Mouse (Mus musculus) layer of hippocampus, adult 2 months (tissue): ENCODE results near the gene Dscaml1. TPM values are rescaled to one million over a fixed set of nuclear protein-coding genes. Genes with fewer than 3 reads are reported as not detected.

Experiments used
- DNase-seq, 2 experiments: peaks; one replicate each; pipeline ENCODE4 v3.0.0; 2022; ENCODE audit warnings: low spot score in 2 of 2
- H3K27ac ChIP-seq: fragments of 200-600 bp; 2 replicates; pipeline ENCODE4 v1.8.1; 2022
- H3K4me3 ChIP-seq: fragments of 200-600 bp; 2 replicates; pipeline ENCODE4 v1.8.1; 2022; ENCODE audit warnings: mild to moderate bottlenecking
- CTCF ChIP-seq: fragments of 200-600 bp; conservative IDR thresholded peaks from 2 replicates; pipeline ENCODE4 v1.8.1; 2022; ENCODE audit warnings: antibody characterized with exemption, mild to moderate bottlenecking, moderate library complexity
- total RNA-seq, 2 experiments: library from RNA; stranded (reverse); gene quantifications; 2 replicates each; pipeline ENCODE4 v1.2.3; 2021

Gene Dscaml1
- total RNA-seq, 2 experiments from 2014 or later, result 95.8 to 102 TPM

DNA sequence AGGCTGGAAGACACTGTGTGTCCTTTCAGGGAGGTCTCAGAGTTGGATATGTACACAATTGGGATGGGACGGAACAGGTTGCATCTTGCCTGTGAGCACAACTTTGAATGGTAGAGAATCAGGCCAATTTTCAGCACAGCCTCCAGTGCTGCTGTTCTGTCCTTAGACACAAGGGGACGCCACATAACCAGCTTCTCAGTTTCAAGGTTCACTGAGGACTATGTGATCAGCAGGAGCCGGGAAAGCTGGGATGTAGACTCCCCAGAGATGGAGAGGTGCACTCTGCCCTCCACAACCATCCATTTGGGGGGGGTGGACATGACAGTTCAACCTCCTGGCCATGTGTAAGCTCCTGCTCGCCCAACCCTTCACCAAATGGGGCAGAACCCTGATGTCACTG lies 10.5 kb upstream of the Dscaml1 start:
- Histone ChIP-seq H3K4me3 (no peak overlapping the region), H3K27ac (no peak overlapping the region)
- peak; percentile 98 for TF ChIP-seq CTCF
- peak; percentile 79 to 86 for DNase-seq

DNA sequence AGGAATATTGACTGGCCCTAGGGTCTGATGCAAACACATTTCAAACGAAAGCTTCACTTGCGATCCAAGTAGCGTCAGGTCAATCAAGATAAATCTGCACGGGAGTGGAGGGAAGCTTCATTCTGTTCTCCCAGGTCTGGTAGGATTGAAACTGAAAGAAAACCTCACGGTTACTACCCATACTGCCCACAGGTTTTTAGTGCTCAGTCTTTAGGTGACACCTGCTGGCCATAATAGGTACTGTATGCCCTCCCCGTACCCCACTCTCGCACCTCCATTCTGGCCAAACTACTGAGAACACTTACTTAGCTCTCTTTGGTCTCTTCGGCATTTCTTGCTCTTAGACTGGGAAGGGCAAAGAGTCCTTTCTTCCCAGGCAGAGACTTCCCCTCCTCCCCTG lies 9.2 kb upstream of the Dscaml1 start:
- Histone ChIP-seq H3K27ac (peak overlapping the region; percentile 28; the same call in 1 of the 2 replicates), H3K4me3 (peak overlapping the region; percentile 23; the same call in 1 of the 2 replicates)
- peak in 1 of 2 experiments; percentile 63 for DNase-seq
- TF ChIP-seq CTCF, result peak; percentile 88

DNA sequence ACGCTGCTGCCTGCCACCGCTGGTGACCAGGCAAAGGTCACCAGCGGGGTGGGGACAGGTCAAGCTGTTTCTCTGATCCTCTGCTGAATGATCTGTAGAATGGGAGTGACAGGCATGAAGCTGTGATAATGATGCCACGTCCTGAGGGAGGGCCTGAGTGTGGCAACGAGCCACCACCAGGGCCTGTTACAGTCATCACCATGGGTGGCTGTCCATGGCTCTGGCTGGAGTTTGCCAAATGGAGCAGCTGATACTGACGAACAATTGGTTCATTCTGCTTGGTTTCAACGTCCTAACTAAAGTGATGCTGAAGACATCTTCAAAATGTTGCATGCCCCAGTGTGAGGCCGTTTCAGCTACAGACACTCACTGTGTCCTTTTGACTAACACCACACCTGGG lies 8.2 kb upstream of the Dscaml1 start:
- no peak for DNase-seq
- peak; percentile 27 for TF ChIP-seq CTCF

DNA sequence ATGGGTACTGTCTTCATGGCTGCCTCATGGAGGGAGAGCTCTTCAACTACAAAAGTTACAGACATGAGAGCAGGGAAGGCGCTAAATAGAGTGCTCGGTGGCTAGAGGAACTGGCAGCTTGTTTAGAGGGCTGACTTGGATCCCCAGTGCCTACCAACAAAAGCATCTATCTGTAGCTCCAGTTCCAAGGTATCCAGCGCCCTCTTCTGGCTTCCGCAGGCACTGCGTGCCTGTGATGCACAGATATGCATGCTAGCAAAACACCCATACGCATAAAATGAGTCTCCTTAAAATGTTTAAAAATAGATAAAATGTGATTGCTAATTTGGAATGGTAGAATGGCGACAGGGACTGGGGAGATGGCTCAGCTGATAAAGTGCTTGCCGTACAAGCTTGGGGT lies 5.2 kb upstream of the Dscaml1 start:
- peak; percentile 75 for TF ChIP-seq CTCF
- DNase-seq, result no peak
- no peak overlapping the region for H3K4me3 ChIP-seq
- H3K27ac ChIP-seq, result no peak overlapping the region

More for the DNA sequence above, 8.2 kb upstream of the Dscaml1 start:
- Histone ChIP-seq H3K27ac (peak overlapping the region; percentile 48; the same call in 1 of the 2 replicates), H3K4me3 (no peak overlapping the region)

DNA sequence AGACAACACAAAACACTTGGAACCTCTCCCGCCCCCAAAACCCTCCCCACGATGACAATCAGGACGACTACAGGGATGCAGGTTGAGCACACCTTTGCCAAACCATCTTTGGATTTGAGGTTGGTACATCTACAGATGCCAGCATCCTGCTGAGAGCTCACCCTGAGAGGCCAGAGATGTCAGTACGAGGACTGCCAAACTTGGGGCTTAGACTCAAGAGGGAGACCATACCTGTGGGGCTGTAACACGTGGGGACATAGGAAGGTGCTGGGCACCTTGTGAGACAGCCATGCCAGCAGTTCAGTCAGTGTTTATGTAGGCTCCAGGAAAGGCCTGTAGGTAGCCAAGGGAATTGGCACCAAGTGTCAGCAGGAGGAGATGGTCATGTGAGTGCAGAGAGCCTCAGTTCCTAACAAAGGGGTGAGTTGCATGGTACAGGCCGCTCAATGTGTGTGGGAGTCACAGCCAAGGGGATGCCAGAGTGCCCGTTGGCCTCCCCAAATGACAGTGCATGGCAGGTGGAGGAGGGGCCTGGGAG lies 3.6 kb upstream of the Dscaml1 start:
- H3K27ac ChIP-seq, result no peak overlapping the region
- no peak overlapping the region for H3K4me3 ChIP-seq
- TF ChIP-seq CTCF, result no peak
- no peak for DNase-seq

DNA sequence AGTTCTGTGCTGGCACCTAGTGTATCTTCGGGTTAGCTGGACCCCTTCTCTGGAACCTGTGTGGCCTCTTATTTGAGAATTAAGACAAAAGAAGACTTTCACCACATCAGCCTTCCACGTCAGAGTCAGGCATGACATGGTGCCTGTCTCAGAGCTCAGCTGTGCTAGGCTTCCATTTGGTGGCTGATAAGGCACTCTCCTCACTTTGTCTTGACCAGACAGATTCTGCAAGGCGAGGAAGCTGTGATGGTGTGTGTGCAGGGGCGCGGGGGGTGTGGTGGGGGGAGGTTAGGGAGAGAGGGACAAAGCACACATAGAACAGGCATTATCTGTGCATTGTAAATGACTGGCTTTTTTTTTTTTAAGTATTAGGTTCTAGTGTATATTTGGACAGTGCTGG lies 3.0 kb downstream of the Dscaml1 start:
- DNase-seq, result no peak
- Histone ChIP-seq H3K4me3 (no peak overlapping the region), H3K27ac (no peak overlapping the region)
- no peak for TF ChIP-seq CTCF

DNA sequence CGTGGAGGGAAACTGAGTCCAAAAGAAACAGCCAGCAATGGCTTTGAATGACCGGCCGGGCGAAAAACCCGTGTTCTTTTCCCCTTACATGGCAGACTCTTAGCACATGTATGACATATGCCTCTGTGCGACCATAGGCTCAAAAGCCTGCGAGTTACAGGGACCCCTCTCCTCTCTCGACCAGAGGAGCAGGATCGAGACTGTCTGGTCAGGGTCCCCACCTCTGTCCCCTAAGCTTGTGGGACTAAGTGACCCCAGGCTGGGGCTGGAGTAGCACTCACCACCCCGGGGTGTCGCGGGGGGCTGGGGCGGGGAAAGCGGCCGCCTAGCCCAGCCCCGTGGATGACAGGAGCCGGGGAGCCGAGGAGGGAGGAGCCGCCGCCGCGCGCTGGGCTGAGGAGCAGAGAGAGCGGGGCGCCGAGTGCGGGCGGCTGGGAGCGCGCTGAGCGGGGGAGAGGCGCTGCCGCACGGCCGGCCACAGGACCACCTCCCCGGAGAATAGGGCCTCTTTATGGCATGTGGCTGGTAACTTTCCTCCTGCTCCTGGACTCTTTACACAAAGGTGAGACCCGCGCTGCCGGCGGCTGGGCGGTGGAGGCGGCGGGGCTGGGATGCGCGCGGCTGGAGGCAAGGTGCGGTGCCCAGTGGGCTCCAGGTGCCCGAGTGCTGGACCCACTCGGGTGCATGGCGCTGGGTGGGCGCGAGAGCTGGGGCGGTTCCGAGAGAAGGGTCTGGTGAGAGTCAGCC lies 3.7 kb downstream of the Dscaml1 start:
- Histone ChIP-seq H3K4me3 (peak overlapping the region; percentile 90), H3K27ac (peak overlapping the region; percentile 95)
- peak; percentile 61 to 70 for DNase-seq
- no peak for TF ChIP-seq CTCF

DNA sequence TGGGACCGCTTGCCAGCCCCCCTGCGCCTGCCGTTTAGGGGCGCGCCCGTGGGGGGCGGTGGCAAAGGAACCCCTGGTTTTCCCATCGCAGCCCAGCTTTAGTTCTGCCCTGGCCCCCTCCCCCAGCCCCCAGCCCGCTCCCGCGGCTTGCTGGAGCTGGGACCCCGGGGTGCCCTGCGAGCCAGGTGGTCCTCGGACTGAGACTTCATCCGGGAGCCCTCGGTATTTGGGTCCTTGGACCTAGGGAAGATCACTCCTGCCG lies 4.2 kb downstream of the Dscaml1 start:
- H3K27ac ChIP-seq, result peak overlapping the region; percentile 95
- no peak for DNase-seq
- no peak for TF ChIP-seq CTCF
- H3K4me3 ChIP-seq, result peak overlapping the region; percentile 90

DNA sequence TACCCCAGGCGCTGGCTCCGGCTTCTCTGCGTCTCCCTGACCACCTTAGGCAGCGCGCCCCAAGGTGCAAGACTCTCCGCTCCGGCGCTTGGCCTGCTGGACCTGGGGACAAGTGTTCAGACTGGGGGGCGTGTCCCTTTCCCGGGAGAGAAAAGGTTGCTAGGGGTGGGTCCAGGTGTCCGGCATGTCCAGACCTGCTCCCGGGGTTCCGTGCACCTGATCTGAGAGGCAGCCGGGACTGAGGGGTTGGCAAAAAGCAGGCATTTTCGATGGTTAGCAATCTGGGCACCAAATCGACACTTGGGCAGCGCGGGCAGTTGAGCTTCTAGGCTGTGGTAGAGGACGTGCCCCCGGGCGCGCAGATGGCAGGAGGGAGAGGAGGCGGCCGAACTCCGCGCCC lies 4.7 kb downstream of the Dscaml1 start:
- DNase-seq, result no peak
- TF ChIP-seq CTCF, result no peak
- Histone ChIP-seq H3K4me3 (peak overlapping the region; percentile 90), H3K27ac (peak overlapping the region; percentile 95)

DNA sequence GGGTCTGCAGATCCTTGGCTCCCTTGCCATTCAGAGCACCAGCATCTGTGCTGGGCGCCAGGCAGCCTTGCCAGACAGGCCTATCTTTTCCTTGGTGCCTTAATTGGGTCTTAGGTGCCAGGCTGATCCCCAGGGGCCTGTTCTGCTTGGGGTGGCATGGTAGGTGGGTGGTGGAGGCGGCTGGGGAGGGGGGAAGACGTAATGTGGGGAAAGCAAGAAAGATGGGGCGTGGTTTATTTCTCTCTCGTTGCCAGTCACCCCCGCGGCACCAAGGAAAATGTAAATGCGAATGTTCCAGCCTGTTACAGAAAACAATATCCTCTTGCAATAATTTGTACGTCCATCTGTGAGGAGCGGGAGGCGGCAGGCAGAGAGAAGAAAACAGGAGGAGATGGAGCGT lies 6.2 kb downstream of the Dscaml1 start:
- Histone ChIP-seq H3K4me3 (peak overlapping the region; percentile 90), H3K27ac (peak overlapping the region; percentile 95)
- DNase-seq, result peak; percentile 60 to 87
- TF ChIP-seq CTCF, result no peak

DNA sequence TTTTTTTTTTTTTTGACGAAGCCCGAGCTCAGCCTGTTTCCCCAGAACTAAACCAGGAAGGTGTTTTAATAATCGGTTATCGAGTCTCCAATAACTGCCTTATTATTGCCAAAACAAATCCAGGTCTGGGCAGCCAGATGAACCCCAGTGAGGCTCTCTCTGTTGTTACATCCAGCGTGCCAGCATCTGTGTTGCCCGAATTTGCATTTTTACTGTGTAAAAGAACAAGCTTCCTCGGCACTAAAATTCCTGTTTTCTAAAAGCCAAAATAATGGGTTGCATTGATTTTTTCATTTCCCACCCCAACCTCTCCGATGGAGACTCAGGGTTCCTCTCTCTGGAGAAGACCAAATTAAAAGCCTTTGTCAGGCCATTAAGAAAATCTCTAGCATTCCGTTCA lies 6.7 kb downstream of the Dscaml1 start:
- peak overlapping the region; percentile 90 for H3K4me3 ChIP-seq
- no peak for TF ChIP-seq CTCF
- H3K27ac ChIP-seq, result peak overlapping the region; percentile 95
- DNase-seq, result no peak

DNA sequence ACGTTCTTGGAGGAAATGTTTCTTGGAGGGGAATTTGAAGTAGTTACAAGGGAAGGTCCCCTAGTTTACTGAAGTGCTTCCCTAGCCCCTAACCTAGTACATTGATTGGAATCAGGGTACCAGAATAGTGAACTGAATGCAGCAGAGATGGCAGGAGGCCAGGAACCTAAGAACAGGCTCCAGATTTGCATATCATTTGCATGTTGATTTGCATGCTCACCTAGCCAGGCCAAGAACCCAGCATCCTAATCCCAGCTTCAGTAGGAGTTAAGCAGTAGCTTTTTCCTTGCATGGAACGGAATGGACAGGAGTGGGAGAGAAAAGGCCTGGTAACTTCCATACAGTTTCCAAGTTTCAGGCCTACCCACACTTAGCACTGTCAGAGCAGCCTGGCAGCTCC lies 7.7 kb downstream of the Dscaml1 start:
- Histone ChIP-seq H3K4me3 (peak overlapping the region; percentile 90; the same call in 1 of the 2 replicates), H3K27ac (peak overlapping the region; percentile 95)
- no peak for DNase-seq
- no peak for TF ChIP-seq CTCF

DNA sequence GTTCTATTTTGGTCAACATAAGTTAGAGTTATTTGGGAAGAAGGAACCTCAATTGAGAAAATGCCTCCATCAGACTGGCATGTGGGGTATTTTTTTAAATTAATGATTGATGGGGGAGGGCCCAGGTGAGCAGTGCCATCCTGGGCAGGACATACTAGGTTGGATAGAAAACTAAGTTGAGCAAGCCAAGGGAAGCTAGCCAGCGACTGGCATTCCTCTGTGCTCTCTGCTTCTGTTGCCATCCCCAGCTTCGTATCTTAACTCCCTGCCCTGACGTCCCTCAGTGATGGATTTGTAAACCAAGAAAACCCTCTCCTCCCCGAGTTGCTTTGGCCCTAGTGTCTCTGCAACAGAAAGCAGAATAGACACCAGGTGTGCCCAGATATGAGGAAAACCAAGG lies 12.6 kb downstream of the Dscaml1 start:
- no peak for TF ChIP-seq CTCF
- H3K27ac ChIP-seq, result no peak overlapping the region; the same call in 1 of the 2 replicates
- no peak for DNase-seq

DNA sequence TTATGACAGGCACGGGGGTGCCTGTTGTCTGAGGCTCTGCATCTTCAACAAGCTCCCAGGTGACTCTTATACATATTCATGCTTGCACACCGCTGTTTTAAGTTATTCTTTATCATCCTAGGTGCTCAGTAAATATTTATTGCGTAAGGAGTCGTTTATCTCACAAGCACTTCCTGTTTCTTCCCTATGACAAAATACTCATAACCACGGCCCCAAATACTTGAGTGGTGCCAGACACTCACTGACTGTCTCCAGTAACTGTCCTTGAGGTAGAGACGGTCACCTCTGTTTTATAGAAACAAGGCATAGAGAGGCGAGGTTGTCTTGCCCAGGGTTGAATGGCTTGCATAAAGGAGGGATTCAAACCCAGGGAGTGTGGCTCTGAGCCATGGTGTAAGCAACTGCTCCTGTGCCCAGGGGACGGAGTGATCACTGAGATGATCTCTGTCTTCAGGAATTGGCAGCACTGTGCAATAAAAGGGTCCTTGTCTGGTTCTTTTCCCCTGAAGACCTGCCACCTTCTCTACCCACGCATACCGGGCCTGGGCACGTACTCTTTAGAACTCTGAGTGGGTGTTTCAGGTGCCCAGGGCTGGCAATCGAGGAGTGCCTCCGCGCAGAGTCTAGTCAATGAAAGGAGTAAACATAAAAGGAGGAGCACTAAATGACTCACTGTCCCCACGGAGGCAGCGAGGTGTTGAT lies 13.8 kb downstream of the Dscaml1 start:
- no peak overlapping the region; the same call in 1 of the 2 replicates for H3K4me3 ChIP-seq
- H3K27ac ChIP-seq, result peak overlapping the region; percentile 32; the same call in 1 of the 2 replicates
- no peak for TF ChIP-seq CTCF
- DNase-seq, result no peak

More for the DNA sequence above, 12.6 kb downstream of the Dscaml1 start:
- no peak overlapping the region for H3K4me3 ChIP-seq
